Mouse (Mus musculus): Measurements from ENCODE around the gene Foxg1. TPM values are rescaled to one million over a fixed set of nuclear protein-coding genes. Genes with fewer than 3 reads are reported as not detected.

Gene Foxg1
- not detected for total RNA-seq (2022)

- DNase-seq (ENCODE audit: low spot score): no peak
Measured at GRCm38 (mm10) chr12:49382565-49383520, at the start of gene Foxg1. Gene Foxg1 (plus strand): TSS chr12:49382660.

DNA sequence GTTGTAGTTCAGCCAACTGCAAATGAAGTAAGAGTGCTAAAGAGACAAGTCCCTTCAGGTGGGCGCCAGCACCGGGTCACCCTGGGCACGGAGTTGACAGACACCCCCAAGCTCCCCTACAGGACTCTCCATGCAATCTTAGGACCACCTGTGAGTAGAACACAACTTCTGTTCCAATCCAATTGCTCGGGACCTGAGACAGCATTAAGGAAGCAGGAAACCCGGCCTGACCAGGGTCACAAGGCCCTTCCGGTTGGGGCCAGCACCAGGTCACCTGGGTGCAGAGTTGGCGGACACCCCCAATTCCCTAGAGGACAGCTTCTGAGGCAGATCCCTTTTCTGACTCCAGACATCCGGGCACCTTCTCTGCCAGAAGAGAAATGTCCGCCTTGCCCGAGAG, 32.8 kb upstream of the Foxg1 start:
- no peak for DNase-seq (ENCODE audit: low spot score)

DNA sequence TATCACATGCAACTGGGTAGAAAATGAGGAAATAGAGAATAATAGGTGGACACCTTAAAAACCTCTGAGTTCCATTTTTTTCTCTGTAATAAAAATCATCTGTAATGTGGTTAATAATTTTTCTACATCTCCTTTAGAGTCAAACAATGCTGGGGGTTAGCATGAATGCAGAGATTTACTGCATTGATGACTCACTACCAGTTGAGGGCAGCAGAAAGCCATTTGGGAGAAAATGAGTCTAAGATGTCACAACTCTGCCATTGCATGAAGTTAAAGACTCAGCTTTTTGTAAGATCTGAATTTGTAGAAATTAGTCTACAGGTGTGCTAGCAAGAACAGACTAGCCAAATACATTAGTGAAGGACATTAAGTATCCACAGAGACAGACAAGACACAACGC, 13.5 kb upstream of the Foxg1 start:
- no peak for DNase-seq (ENCODE audit: low spot score)

GRCm38 (mm10) chr12:49372170-49372569, 10.3 kb upstream of the Foxg1 start:
- no peak for DNase-seq (ENCODE audit: low spot score)

DNA sequence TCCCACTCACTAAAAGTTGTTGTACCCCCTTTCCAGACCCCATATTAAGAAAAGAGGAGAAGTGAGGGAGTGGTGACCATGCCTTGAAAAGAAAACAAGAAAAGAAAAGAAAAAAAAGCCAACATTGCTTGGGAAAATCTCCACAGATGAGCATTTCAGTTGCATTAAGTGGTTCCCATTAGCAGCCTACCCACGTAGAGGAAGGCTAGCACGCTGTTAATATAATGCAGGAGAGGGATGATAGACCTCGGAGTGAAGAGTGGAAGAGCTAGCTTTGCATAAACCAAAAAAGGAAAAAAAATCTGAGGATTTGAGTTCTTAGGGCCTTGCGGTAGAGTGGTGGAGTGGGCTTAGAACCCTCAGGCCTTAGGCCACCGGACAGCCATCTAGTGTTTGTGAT, 9.3 kb upstream of the Foxg1 start:
- DNase-seq (ENCODE audit: low spot score): no peak

DNA sequence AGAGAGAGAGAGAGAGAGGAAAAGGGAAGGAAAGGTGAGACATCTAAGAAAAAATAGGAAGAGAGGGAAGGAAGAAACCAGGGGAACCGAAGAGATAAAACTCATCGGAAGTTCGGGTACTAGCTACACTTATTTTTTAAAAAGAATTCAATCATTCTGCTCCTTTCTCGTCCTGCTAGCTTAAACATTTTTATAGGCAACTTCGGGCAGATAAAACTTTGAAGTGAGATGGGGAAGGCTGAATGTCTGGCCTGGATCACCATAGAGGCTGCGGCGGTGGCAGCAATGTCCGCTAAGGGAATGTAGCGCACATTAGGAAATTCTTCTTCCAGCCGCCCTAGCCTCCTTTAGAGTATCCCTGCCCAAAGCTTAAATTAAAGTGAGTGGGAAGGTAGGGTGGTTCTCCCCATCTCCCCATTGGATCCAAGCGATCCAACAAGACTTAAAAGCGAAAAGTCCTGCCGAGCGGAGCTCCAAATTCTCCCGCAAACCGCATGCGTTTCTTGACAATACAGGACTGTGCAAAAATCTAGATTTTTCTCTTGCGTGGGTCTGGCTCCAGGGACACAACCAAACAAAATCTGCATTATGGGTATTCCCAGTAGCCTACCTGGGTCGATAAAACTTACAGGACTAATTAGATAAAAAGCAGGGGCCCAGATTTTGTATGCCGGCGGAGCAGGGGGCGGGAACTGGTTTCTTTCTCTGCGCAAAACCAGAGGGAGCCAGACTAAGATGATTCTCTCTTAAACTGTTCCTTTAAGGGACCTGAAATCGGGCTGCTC, 8.4 kb upstream of the Foxg1 start:
- no peak for DNase-seq (ENCODE audit: low spot score)

DNA sequence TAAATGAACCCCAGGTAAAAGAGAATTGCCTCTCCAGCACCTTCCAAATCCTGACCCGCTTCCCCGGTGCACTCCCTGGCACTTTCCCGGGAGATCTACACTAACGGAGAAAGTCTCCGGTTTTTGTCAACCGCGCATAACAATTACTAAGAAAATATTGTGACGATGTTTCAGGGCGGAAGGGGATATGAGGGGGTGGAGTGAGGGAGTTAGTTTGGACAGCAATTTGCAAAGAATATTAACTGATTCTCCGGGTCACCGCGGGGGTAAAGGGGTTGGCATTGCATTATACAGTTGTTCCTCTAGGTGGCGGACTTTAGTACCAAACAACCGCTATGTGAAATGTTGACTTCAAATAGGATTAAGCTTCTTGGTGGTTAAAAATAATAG, 7.9 kb upstream of the Foxg1 start:
- DNase-seq (ENCODE audit: low spot score): no peak

DNA sequence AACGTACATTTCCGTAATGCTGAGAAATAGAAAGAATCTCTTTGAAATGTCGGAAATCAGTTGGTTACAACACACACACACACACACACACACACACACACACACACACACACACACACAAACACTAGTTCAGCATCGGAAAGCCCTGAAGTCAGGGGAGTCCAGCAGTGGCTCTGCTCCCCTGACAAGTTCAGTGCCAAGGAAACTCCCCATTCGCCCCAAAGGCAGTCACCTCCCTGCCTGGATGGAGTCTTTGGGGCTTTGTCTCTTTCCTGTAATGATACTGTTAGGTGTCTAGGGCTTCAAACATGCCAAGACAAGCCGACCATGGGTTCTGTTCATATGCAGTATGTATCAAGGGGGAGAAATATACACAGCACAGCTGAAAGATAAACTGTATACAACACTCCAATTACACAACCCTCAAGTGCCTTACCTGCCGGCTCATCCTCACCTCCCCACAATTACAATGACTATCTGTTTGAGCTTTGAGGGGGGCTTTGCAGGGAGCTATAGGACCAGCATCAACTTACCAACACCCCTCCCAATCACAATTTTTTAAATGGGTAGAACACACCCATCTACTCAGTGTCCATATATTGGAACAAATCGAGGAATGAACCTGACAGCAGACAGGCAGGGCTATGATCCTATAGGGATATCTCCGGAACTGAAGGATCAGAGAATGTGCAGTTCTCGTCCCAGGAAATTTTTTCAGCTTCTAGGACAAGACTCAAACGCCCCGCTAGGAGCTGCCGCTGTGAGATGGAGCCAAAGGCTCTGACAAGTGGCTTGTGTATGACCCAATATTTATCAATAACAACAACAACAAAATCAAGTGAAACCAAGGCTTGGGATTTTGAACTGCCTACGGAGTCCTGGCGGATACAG, 6.8 kb upstream of the Foxg1 start:
- DNase-seq (ENCODE audit: low spot score): no peak

GRCm38 (mm10) chr12:49376318-49376992, 6.0 kb upstream of the Foxg1 start:
- no peak for DNase-seq (ENCODE audit: low spot score)

- DNase-seq (ENCODE audit: low spot score): no peak
Measured at GRCm38 (mm10) chr12:49377281-49377970, 5.0 kb upstream of the Foxg1 start.

DNA sequence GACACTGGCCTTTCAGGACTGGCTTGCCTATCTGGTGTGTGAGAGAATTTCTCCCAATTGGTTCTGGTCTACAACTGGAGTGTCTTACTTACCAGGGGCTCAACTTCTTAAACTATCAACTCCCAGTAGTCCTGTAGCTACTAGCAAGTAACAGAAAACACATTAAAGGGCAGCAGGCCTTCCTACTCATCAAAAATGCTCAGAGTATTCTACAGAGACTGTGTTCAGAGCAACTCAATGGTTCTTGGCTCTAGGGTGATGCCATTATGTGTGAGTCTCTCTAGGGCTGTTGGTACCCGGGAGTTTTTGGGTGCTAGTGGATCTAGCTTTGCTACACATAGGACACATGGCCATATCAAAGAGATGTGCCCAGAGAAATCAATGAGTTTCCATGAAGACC, 3.5 kb upstream of the Foxg1 start:
- DNase-seq (ENCODE audit: low spot score): no peak

- no peak for DNase-seq (ENCODE audit: low spot score)
Measured at GRCm38 (mm10) chr12:49379446-49379845, 3.0 kb upstream of the Foxg1 start.

- no peak for DNase-seq (ENCODE audit: low spot score)
Measured at GRCm38 (mm10) chr12:49380442-49380841, 2.0 kb upstream of the Foxg1 start.

- no peak for DNase-seq (ENCODE audit: low spot score)
Measured at GRCm38 (mm10) chr12:49381031-49381525, 1.4 kb upstream of the Foxg1 start.

DNA sequence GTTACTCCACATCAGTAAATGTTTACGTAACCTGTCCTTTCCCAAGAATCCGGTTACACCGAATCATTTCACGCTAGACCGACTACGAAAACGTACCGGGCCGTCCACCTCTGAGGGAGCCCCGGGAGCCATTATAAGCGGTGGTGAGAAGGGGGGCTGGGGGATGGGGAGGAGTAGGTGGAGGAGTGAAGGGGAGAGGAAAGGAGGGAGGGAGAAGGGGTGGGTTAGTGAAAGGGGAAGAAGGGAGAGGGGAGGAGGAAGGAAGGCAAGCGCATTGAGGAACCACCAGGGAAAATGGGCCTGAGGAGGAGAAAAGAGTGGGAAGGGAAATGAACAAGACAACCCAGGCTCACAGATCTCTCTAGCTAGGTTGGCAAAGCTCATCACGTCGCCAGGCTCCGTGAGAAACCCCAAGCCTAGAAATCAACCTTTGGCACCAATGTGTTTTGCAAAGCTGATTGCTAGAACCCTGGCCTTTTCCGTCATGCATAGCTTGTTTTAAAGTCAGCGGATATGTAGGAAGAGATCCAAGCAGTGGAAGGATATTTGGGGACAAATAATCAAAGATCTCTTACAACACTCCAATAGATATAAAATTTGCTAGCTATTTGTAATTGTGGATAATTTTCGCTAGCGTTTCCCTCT, 617 bp upstream of the Foxg1 start:
- DNase-seq (ENCODE audit: low spot score): no peak

GRCm38 (mm10) chr12:49383521-49384133, 1.2 kb downstream of the Foxg1 start:
- no peak for DNase-seq (ENCODE audit: low spot score)

DNA sequence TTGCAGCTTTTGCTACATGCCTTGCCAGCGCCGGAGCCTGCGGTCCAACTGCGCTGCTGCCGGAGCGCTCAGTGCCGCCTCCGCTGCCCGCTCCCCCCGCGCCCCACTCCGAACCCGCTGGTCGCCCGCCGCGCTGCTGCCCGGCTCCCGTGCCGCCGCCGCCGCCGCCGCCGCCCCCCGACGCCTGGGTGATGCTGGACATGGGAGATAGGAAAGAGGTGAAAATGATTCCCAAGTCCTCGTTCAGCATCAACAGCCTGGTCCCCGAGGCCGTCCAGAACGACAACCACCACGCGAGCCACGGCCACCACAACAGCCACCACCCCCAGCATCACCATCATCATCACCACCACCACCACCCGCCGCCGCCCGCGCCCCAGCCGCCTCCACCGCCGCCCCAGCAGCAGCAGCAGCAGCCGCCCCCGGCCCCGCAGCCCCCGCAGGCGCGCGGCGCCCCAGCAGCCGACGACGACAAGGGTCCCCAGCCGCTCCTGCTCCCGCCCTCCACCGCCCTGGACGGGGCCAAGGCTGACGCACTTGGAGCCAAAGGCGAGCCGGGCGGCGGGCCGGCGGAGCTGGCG, 1.9 kb downstream of the Foxg1 start:
- DNase-seq (ENCODE audit: low spot score): no peak

DNA sequence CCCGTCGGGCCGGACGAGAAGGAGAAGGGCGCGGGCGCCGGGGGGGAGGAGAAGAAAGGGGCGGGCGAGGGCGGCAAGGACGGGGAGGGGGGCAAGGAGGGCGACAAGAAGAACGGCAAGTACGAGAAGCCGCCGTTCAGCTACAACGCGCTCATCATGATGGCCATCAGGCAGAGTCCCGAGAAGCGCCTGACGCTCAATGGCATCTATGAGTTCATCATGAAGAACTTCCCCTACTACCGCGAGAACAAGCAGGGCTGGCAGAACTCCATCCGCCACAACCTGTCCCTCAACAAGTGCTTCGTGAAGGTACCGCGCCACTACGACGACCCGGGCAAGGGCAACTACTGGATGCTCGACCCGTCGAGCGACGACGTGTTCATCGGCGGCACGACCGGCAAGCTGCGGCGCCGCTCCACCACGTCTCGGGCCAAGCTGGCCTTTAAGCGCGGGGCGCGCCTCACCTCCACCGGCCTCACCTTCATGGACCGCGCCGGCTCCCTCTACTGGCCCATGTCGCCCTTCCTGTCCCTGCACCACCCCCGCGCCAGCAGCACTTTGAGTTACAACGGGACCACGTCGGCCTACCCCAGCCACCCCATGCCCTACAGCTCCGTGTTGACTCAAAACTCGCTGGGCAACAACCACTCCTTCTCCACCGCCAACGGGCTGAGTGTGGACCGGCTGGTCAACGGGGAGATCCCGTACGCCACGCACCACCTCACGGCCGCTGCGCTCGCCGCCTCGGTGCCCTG, 2.6 kb downstream of the Foxg1 start, which contains the start of gene Gm43517:
TSS of gene Gm43517 (plus strand) at position 299 of the 755 bp plus-strand sequence.
- DNase-seq (ENCODE audit: low spot score): no peak

Data from heart, adult 8-10 months (tissue).